Mouse (Mus musculus) limb, embryonic 15.5 days (tissue): ENCODE data around the gene Fahd1. TPM values are rescaled to one million over a fixed set of nuclear protein-coding genes. Genes with fewer than 3 reads are reported as not detected.

Source experiments
- ATAC-seq: fragments of 200-750 bp; cut with Nextera tagmentation; 2 replicates; pipeline ENCODE4 v1.8.0; 2017; ENCODE audit warnings: low read depth, moderate TSS enrichment; ENCODE audit not compliant: insufficient number of reproducible peaks, low FRiP score, low TSS enrichment
- H3K27ac ChIP-seq: fragments of 300-500 bp; sonication (generic); 2 replicates; pipeline ENCODE4 v1.5.1; 2015; ENCODE audit warnings: moderate library complexity, mild to moderate bottlenecking, inconsistent platforms
- H3K27me3 ChIP-seq: fragments of 300-500 bp; sonication (generic); 2 replicates; pipeline ENCODE4 v1.6.1; 2015; ENCODE audit warnings: inconsistent platforms
- H3K36me3 ChIP-seq: fragments of 300-500 bp; sonication (generic); 2 replicates; pipeline ENCODE4 v1.6.1; 2015; ENCODE audit warnings: inconsistent platforms
- H3K4me1 ChIP-seq: fragments of 300-500 bp; sonication (generic); 2 replicates; pipeline ENCODE4 v1.6.1; 2015; ENCODE audit warnings: inconsistent platforms
- H3K4me2 ChIP-seq: fragments of 300-500 bp; sonication (generic); 2 replicates; pipeline ENCODE4 v1.6.1; 2015; ENCODE audit warnings: mild to moderate bottlenecking, inconsistent platforms
- H3K4me3 ChIP-seq: fragments of 300-500 bp; sonication (generic); 2 replicates; pipeline ENCODE4 v1.5.1; 2015; ENCODE audit warnings: mild to moderate bottlenecking, inconsistent platforms
- H3K9ac ChIP-seq: fragments of 300-500 bp; sonication (generic); 2 replicates; pipeline ENCODE4 v1.6.1; 2015; ENCODE audit warnings: inconsistent platforms
- H3K9me3 ChIP-seq: fragments of 300-500 bp; sonication (generic); 2 replicates; pipeline ENCODE4 v1.6.1; 2016; ENCODE audit warnings: inconsistent platforms
- WGBS: fragments of 180-500 bp; shearing (Covaris S2); methylation state at CpG from one replicate; pipeline ENCODE4 v1.1.7; 2015; 5-methylcytosine and 5-hydroxymethylcytosine counted together
- polyA plus RNA-seq: library from polyadenylated mRNA; unstranded; fragments of >200 nt; fragmentation: Nextera tagmentation; extraction: Ambion mirVana; gene quantifications from 2 replicates; pipeline ENCODE4 v1.2.1, GENCODE M21; 2015

The Fahd1 gene
- polyA plus RNA-seq, 1 experiment from 2014 or later = 19.0 TPM

DNA sequence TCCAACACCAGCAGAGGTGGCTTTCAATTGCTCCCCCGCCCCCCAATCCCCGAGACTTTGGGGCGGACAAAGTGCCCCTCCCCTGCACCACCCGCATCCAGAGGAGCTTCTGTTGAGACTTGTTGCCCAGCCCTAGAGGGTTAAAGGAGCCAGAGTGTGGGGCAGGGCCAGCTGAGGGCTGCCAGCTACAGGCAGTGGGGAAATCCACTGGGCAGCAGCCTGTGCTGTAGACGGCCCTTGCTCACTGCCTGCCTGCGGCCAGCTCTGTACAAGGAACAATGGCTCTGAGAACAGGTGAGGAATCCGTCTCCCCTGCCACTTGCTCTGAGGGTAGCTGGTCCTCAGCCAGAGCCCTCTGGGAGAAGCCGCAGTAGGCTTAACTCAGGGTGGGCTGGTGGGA is 28.4 kb upstream of the Fahd1 start:
- Histone ChIP-seq H3K4me1 (peaks cover 9% of the 10 kb centered on the region; the same call in 1 of the 2 replicates), H3K27me3 (no peaks in the 10 kb centered on the region), H3K9ac (no peak overlapping the region), H3K36me3 (peaks cover 16% of the 10 kb centered on the region), H3K9me3 (no peaks in the 10 kb centered on the region), H3K4me3 (no peak overlapping the region), H3K4me2 (no peak overlapping the region), H3K27ac (no peak overlapping the region)
- 56% methylated on average over 8 of the region's 8 CpGs for WGBS
- no peak for ATAC-seq

DNA sequence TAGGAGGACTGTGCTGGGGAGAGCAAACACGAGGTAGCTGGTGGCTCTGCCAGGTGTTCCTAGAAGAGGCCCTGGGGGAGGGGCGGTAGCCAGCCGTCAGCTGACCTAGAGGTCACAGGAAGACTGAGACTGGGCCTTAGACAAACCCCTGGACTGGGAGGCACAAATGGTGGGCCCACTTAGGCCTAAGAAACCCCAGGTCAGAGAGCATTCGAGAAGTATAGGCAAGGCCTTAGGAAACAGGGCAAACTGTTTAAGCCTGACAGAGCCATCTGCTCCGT is 27.9 kb upstream of the Fahd1 start:
- no peaks in the 10 kb centered on the region for H3K27me3 ChIP-seq
- H3K27ac ChIP-seq = no peak overlapping the region
- no peaks in the 10 kb centered on the region for H3K9me3 ChIP-seq
- 26% methylated on average over 5 of the region's 5 CpGs for WGBS
- ATAC-seq = peak; percentile 4; the same call in 1 of the 2 replicates
- no peak overlapping the region for H3K9ac ChIP-seq
- peaks cover 11% of the 10 kb centered on the region for H3K36me3 ChIP-seq
- no peak overlapping the region for H3K4me3 ChIP-seq
- H3K4me1 ChIP-seq = peaks cover 9% of the 10 kb centered on the region; the same call in 1 of the 2 replicates
- H3K4me2 ChIP-seq = no peak overlapping the region

DNA sequence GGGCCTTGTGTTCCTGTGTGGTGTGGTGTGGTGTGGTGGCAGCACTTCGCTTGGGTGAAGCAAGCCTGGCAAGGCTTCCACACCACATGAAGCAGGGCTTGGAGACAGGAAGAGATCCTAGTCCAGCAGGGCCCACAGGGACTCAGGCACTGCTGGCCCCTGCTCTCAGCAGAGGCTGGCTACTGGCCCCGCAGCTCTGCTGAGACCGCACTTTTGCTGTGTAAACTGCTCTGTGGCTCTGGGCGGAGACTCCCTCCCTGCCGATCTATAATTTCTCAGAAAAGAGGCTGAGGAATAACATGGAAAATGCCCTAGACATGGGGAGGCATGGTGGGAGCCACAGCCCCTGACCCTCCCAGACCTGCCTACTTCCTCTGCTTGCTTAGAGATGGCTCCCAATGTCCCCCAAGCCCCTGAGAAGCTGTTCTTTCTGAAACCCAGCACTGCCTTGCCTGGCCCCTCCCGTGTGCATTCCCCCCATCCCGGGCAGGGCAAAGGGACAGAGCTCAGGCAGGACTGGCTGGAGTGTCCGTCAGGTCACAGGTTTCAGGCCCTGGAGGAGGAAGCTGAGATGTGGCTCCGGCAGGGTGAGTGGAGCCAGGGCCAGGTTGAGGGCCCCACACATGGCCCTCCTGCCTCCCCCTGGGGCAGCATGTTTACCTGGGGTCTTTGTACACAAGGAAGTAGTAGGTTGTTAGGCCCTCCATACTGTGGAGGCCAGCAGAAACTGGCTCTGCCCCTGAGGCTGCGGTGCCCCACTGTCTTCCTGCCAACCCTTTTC is 27.4 kb upstream of the Fahd1 start:
- Histone ChIP-seq H3K9me3 (no peaks in the 10 kb centered on the region), H3K4me1 (peaks cover 9% of the 10 kb centered on the region; the same call in 1 of the 2 replicates), H3K9ac (no peak overlapping the region), H3K4me3 (no peak overlapping the region), H3K27ac (no peak overlapping the region), H3K36me3 (peaks cover 5% of the 10 kb centered on the region), H3K27me3 (no peaks in the 10 kb centered on the region), H3K4me2 (no peak overlapping the region)
- 51% methylated on average over 10 of the region's 10 CpGs for WGBS
- ATAC-seq = peak; percentile 44; the same call in 1 of the 2 replicates

DNA sequence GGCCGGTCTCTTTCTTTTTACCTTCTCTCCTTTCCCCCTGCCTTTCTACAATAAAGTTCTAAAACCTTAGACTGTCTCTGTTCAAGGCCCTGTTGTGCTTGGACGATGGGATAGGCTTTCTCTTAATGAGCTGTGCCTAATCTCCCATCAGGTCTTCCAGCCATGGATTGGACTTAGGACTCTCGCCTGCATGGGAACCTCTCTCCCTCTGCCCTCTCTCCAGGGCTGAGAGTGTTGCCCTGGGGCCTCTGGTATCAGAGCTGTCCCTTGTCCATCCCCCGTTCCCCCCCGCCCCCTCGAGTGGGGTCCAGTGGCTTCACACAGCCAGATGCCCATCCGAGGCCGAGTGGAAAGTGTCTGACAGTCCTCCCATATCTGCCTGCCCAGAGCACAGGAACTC is 24.8 kb upstream of the Fahd1 start:
- ATAC-seq = no peak
- Histone ChIP-seq H3K4me1 (peaks cover 9% of the 10 kb centered on the region; the same call in 1 of the 2 replicates), H3K9ac (no peak overlapping the region), H3K27me3 (no peaks in the 10 kb centered on the region), H3K27ac (no peak overlapping the region), H3K4me3 (no peak overlapping the region), H3K36me3 (no peaks in the 10 kb centered on the region), H3K4me2 (no peak overlapping the region), H3K9me3 (no peaks in the 10 kb centered on the region)
- WGBS = 78% methylated on average over 8 of the region's 8 CpGs

DNA sequence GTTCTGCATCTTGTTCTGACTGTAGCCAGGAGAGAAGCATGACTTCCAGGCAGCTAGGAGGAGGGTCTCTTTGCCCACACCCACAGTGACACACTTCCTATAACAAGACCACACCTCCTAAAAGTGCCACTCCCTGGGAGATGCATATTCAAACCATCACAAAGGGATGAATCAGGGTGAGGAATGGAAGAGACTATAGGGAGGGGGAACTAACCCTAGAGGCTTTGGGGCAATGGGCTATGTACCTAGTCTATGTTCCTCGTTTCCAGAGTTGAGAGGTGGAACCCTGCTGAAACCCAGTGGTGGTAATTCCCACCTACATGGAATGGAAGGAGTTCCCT is 24.2 kb upstream of the Fahd1 start:
- Histone ChIP-seq H3K27ac (no peak overlapping the region), H3K9me3 (no peaks in the 10 kb centered on the region), H3K4me2 (no peak overlapping the region), H3K27me3 (no peaks in the 10 kb centered on the region), H3K4me3 (no peak overlapping the region), H3K4me1 (peaks cover 9% of the 10 kb centered on the region; the same call in 1 of the 2 replicates), H3K36me3 (no peaks in the 10 kb centered on the region), H3K9ac (no peak overlapping the region)
- ATAC-seq = no peak
- WGBS = 67% methylated on average over 1 of the region's 1 CpGs

DNA sequence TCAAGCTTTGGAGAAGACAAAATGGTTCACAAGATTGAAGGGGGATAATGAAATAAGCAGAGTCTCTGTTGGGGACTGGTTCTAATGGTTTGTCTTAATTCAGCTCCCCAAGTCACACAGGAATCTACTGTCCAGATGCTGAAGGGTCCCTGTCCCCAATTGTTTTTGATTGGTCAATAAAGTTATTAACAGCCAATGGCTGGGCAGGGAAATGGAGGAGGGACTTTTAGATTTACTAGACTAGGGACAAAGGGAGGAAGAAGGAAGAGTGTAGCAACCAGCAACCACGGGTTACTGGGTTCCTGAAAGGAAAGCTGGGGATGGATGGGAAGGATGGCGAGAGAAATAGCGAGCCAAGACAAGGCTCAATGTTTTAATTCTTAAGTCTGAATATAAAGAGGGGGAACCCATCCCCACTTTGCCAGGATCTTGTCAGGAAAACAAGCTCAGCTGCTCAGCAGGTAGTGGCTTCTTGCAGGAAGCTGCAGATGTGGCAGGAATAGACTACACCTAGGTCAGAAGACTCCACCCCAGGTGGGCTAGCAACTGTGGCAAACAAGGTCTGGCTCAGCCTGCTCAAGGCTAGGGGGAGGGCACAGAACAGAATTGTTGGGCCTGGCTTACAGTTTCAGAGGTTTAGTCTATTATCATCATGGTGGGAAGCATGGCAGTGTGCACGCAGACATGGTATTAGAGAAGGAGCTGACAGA is 23.7 kb upstream of the Fahd1 start:
- 52% methylated on average over 4 of the region's 4 CpGs for WGBS
- no peak overlapping the region for H3K4me3 ChIP-seq
- H3K27ac ChIP-seq = no peak overlapping the region
- no peak for ATAC-seq
- no peak overlapping the region for H3K9ac ChIP-seq
- H3K4me2 ChIP-seq = no peak overlapping the region
- H3K4me1 ChIP-seq = peaks cover 9% of the 10 kb centered on the region; the same call in 1 of the 2 replicates
- H3K27me3 ChIP-seq = no peaks in the 10 kb centered on the region
- H3K36me3 ChIP-seq = no peaks in the 10 kb centered on the region
- no peaks in the 10 kb centered on the region for H3K9me3 ChIP-seq

DNA sequence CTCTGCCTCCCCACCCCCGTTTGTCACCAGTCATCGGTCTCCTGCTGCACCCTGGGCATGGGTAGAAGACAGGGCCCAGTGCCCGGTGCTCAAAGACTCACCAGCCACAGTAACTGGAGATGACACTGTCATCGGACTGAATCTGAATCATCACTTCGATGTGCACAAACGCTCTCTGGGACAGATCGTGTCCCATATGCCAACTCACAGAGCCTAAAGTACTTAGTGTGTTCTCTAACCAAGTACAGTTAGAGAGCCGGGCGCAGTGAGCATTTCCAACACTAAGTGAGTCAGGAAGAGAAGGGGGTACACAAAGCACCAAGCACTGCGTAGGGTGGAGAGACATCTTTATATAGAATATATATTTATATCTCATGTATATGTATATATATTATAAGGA is 17.8 kb upstream of the Fahd1 start:
- peaks cover 25% of the 10 kb centered on the region for H3K36me3 ChIP-seq

DNA sequence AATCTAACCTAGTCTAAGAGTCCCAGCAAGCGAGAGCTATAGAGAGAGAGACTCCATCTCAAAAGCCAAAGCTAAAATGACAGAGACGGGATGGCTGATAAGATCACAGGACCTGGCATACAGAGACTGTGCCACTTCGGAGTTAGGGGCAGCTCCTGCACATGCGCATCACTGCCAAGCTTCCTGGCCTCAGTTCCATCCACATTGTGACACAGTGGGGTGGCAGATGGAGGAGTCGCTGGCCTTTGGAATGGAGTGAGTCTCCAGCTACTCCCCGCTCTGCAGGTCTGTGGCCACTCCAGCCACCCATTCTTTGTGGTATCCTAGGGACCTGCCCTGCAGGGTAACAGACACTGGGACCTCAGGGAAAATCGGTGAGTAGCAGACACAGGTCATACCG is 15.6 kb upstream of the Fahd1 start, which contains the start of gene Igfals:
Gene Igfals, plus strand, starts transcription at position 222 of the 400 bp plus-strand sequence.
- no peak within 1 kb of the TSS for H3K27ac ChIP-seq
- no peak within 1 kb of the TSS for H3K9ac ChIP-seq
- no peaks in the 10 kb centered on the region for H3K4me1 ChIP-seq
- H3K9me3 ChIP-seq = no peaks in the 10 kb centered on the region
- 88% methylated on average over 8 of the region's 8 CpGs for WGBS
- peaks cover 45% of the 10 kb centered on the region for H3K36me3 ChIP-seq
- ATAC-seq = no peak
- H3K4me2 ChIP-seq = no peak within 1 kb of the TSS
- H3K4me3 ChIP-seq = no peak within 1 kb of the TSS
- no peaks in the 10 kb centered on the region for H3K27me3 ChIP-seq

More for the DNA sequence above, 17.8 kb upstream of the Fahd1 start:
- Histone ChIP-seq H3K27me3 (no peaks in the 10 kb centered on the region), H3K4me1 (no peaks in the 10 kb centered on the region), H3K4me3 (no peak overlapping the region), H3K9ac (no peak overlapping the region), H3K27ac (no peak overlapping the region), H3K9me3 (no peaks in the 10 kb centered on the region), H3K4me2 (no peak overlapping the region)
- ATAC-seq = no peak
- WGBS = 89% methylated on average over 10 of the region's 10 CpGs

DNA sequence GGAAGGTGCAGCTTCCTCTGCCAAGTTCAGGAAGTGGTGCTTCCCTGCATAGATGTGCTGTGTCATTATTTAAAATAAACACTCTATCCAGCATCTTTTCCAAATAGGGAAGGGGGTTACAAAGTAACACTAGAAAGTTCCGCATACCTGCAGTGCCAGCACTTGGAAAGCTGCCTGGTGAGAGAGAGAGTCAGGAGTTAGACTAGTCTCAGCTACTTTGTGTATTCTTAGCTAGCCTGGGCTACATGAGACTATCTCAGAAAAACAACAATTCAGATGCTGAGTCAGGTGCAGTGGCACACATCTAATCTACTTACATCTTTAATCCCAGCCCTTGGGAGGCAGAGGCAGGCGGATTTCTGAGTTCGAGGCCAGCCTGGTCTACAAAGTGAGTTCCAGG is 11.6 kb upstream of the Fahd1 start:
- WGBS = 91% methylated on average over 3 of the region's 3 CpGs
- peaks cover 63% of the 10 kb centered on the region for H3K36me3 ChIP-seq

DNA sequence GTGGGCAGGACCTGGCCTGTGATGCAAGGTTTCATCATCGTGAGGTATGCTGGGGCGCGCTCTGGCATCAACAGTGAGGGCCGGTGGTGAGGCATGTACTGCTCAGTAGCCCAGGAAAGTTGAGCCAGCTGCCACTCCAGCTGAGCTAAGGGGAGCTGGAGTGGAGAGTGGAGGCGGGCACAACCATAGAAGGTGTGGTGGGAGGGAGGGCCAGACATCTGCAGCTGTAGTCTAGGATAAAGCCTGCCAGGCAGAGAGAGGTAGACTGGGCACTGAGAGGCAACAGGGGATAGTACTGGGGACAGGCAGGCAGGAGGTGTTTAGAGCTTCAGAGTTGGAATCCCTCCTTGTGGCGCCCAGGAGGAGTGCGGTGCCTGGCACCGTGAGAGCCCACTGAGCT is 9.9 kb upstream of the Fahd1 start:
- H3K27ac ChIP-seq = no peak overlapping the region
- WGBS = 91% methylated on average over 8 of the region's 8 CpGs
- peaks cover 55% of the 10 kb centered on the region for H3K36me3 ChIP-seq
- H3K9ac ChIP-seq = no peak overlapping the region
- no peak overlapping the region for H3K4me2 ChIP-seq
- H3K4me1 ChIP-seq = no peaks in the 10 kb centered on the region
- H3K4me3 ChIP-seq = no peak overlapping the region
- ATAC-seq = no peak
- no peaks in the 10 kb centered on the region for H3K27me3 ChIP-seq
- H3K9me3 ChIP-seq = no peaks in the 10 kb centered on the region

More for the DNA sequence above, 11.6 kb upstream of the Fahd1 start:
- Histone ChIP-seq H3K27ac (no peak overlapping the region), H3K4me2 (no peak overlapping the region), H3K4me3 (no peak overlapping the region), H3K27me3 (no peaks in the 10 kb centered on the region), H3K9me3 (no peaks in the 10 kb centered on the region), H3K4me1 (no peaks in the 10 kb centered on the region), H3K9ac (no peak overlapping the region)
- ATAC-seq = no peak

DNA sequence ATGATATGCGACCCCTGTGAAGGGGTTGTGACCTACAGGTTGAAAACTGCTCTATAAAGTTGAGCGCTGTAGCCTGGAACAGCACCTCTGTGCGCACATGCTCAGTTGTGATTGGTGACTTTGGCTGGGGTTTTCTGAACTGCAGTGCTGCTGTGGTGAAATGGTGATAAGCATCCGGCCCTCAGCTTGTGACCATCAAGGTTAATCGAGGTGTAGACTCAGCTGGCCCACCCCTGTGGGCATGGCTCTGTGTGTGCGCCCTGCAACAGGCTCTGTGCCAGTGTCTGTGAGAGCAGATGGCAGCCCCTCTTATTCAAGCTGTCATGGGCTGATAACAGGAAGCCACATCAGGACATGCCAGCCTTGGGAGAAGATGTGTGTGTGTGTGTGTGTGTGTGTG is 8.8 kb upstream of the Fahd1 start:
- Histone ChIP-seq H3K27ac (no peak overlapping the region), H3K27me3 (no peaks in the 10 kb centered on the region), H3K4me1 (no peaks in the 10 kb centered on the region), H3K4me2 (no peak overlapping the region), H3K9me3 (no peaks in the 10 kb centered on the region), H3K36me3 (peaks cover 56% of the 10 kb centered on the region), H3K9ac (no peak overlapping the region), H3K4me3 (no peak overlapping the region)
- ATAC-seq = no peak
- WGBS = 91% methylated on average over 6 of the region's 6 CpGs

DNA sequence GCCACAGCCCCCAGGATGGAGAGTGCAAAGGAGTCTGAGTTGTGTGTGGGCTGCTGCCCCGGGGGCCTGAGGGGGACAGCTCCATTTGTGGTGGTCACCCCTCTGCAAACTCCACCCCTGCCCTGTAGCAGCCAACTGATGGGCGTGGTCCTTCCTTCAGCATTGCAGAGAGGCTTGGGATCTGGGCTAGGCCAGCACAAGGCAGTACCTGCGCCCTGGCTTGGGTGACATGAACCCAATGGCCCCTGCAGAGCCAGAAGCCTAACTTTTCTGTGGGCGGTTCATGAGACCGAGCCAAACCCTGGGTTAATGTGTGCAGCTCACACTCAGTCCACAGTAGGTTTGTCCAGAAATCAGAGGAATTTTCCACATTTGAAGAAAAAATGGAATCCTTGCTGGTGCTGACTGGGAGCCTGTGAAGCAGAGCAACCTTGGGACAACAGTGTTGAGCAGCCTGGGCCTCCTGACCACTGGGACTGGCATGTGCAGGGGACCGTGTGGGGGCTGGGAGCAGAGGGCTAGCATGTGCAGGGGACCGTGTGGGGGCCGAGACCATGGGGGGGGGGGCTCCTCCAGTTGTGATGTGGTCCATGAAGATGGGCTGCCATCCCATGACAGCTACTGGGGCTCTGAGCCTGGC is 7.8 kb upstream of the Fahd1 start:
- Histone ChIP-seq H3K9ac (no peak overlapping the region), H3K36me3 (peaks cover 58% of the 10 kb centered on the region), H3K4me2 (no peak overlapping the region), H3K27ac (no peak overlapping the region), H3K27me3 (no peaks in the 10 kb centered on the region), H3K9me3 (no peaks in the 10 kb centered on the region), H3K4me1 (no peaks in the 10 kb centered on the region), H3K4me3 (no peak overlapping the region)
- 79% methylated on average over 8 of the region's 8 CpGs for WGBS
- no peak for ATAC-seq
